Mouse (Mus musculus) bone marrow, adult 2 months (tissue): ENCODE measurements around the gene Npas3. TPM values are rescaled to one million over a fixed set of nuclear protein-coding genes. Genes with fewer than 3 reads are reported as not detected.

Experiments used
- H3K27ac ChIP-seq: fragments of 200-500 bp; 2 replicates; pipeline ENCODE4 v1.5.1; 2012; ENCODE audit warnings: low read depth, mild to moderate bottlenecking, control low read depth, inconsistent platforms, low read length; ENCODE audit not compliant: control insufficient read depth, poor library complexity, insufficient read depth
- H3K4me1 ChIP-seq: fragments of 200-500 bp; 2 replicates; pipeline ENCODE4 v1.6.1; 2011; ENCODE audit warnings: low read length; ENCODE audit not compliant: control insufficient read depth, insufficient read depth
- H3K4me3 ChIP-seq: fragments of 200-500 bp; replicated peaks from 2 replicates; pipeline ENCODE3; 2011; ENCODE audit warnings: mild to moderate bottlenecking, low read depth, low read length, control low read depth; ENCODE audit not compliant: control insufficient read depth
- CTCF ChIP-seq: fragments of 200-500 bp; IDR thresholded peaks from 2 replicates; pipeline ENCODE4 v1.5.1; 2011; ENCODE audit warnings: low read length, control low read depth; ENCODE audit not compliant: control insufficient read depth, insufficient read depth
- POLR2A ChIP-seq: fragments of 200-500 bp; IDR thresholded peaks from 2 replicates; pipeline ENCODE4 v1.6.1; 2011; ENCODE audit warnings: low read depth, mild to moderate bottlenecking, control low read depth, low read length, borderline replicate concordance; ENCODE audit not compliant: control insufficient read depth
- WGBS: fragments of 180-500 bp; shearing (Covaris S2); methylation state at CpG from one replicate; pipeline ENCODE4 v1.1.7; 2018; 5-methylcytosine and 5-hydroxymethylcytosine counted together
- polyA plus RNA-seq: library from polyadenylated mRNA; stranded (reverse); fragments of >200 nt; gene quantifications from 2 replicates; pipeline ENCODE4 v1.2.4, GENCODE M21; 2011; ENCODE audit warnings: low replicate concordance; ENCODE audit not compliant: missing spikeins, insufficient read depth, insufficient read length

Gene Npas3
- polyA plus RNA-seq, 1 experiment = not detected

GRCm38 (mm10) chr12:54102500-54102899 is 854.0 kb downstream of the Npas3 start:
- no peak for TF ChIP-seq POLR2A
- no peak for TF ChIP-seq CTCF
- H3K27ac ChIP-seq = no peak overlapping the region
- H3K4me1 ChIP-seq = no peaks in the 10 kb centered on the region
- H3K4me3 ChIP-seq = no peak overlapping the region
- 84% methylated on average over 6 of the region's 6 CpGs for WGBS

- H3K27ac ChIP-seq = no peak overlapping the region
- WGBS = 3% methylated on average over 5 of the region's 5 CpGs
- H3K4me3 ChIP-seq = no peak overlapping the region
- no peak for TF ChIP-seq POLR2A
- TF ChIP-seq CTCF = no peak
- no peaks in the 10 kb centered on the region for H3K4me1 ChIP-seq
These were observed 857.1 kb downstream of the Npas3 start for GRCm38 (mm10) chr12:54105531-54105930.

GRCm38 (mm10) chr12:54105946-54106345 is 857.5 kb downstream of the Npas3 start:
- no peak overlapping the region for H3K4me3 ChIP-seq
- H3K27ac ChIP-seq = no peak overlapping the region
- no peaks in the 10 kb centered on the region for H3K4me1 ChIP-seq
- TF ChIP-seq POLR2A = no peak
- TF ChIP-seq CTCF = no peak
- WGBS = 59% methylated on average over 3 of the region's 3 CpGs

- no peak for TF ChIP-seq CTCF
- no peak for TF ChIP-seq POLR2A
- Histone ChIP-seq H3K27ac (no peak overlapping the region), H3K4me1 (no peaks in the 10 kb centered on the region), H3K4me3 (no peak overlapping the region)
- 62% methylated on average over 2 of the region's 2 CpGs for WGBS
These were observed 861.9 kb downstream of the Npas3 start for GRCm38 (mm10) chr12:54110342-54110741.

GRCm38 (mm10) chr12:54110930-54111329 is 862.5 kb downstream of the Npas3 start:
- 77% methylated on average over 3 of the region's 3 CpGs for WGBS
- Histone ChIP-seq H3K4me3 (no peak overlapping the region), H3K27ac (no peak overlapping the region), H3K4me1 (no peaks in the 10 kb centered on the region)
- no peak for TF ChIP-seq CTCF
- TF ChIP-seq POLR2A = no peak

- Histone ChIP-seq H3K27ac (no peak overlapping the region), H3K4me3 (no peak overlapping the region), H3K4me1 (no peaks in the 10 kb centered on the region)
- TF ChIP-seq CTCF = no peak
- TF ChIP-seq POLR2A = no peak
- 0% methylated on average over 1 of the region's 1 CpGs for WGBS
These were observed 871.9 kb downstream of the Npas3 start for GRCm38 (mm10) chr12:54120386-54120785.

- Histone ChIP-seq H3K4me3 (no peak overlapping the region), H3K4me1 (no peaks in the 10 kb centered on the region), H3K27ac (no peak overlapping the region)
- WGBS = 85% methylated on average over 3 of the region's 3 CpGs
- TF ChIP-seq CTCF = no peak
These were observed 872.8 kb downstream of the Npas3 start for GRCm38 (mm10) chr12:54121286-54121685.
